8 mouse cellular contexts compared by ENCODE assay signal in the genomic region with DNA sequence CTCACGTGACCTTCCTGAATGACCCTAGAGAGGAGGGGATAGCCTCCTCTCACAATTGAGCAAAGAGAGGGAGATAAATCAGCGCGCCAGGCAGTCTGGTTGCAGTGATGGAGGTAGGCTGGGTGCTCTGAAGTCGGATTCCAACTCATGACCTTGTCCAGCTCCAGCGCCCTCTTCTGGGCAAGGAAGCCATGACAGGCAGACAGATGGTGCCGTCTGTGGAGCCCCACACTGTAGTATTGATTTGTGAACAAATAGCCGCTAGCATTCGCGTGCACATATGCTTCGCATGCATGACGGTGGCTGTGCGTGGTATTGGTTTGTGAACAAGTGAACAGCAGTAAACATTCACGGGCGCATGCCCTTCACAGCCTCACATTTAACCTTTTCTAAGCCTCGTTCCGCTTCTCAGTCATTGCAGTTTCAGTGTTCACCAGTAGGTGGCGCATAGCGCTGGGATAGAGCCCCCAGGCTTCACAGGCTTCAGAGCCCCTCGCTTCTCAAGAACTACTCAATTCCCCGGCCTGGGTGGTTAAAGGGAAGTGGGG. TPM values are rescaled to one million over a fixed set of nuclear protein-coding genes. Genes with fewer than 3 reads are reported as not detected.
DNase-seq lines count a peak whose midpoint lies in the region; ATAC-seq lines count a peak whose summit lies in the region.

No protein-coding gene starts in this region.

- intact Hi-C loops in left cerebral cortex, postnatal 36 days (cut with DNase I): loop anchor here (2.0 to 10.0 kb wide), 4 partner anchors 37 to 1463 kb away; a partner anchor contains a TSS

- peak; percentile 75 for ATAC-seq in intestine, embryonic 16.5 days

- peak overlapping the region; percentile 58 for H3K4me2 ChIP-seq in intestine, embryonic 16.5 days (ENCODE audit: low read depth, low read length)

- no peak overlapping the region for H3K27ac ChIP-seq in intestine, embryonic 16.5 days (ENCODE audit: low read length)
- peak overlapping the region; percentile 71 for H3K27ac ChIP-seq in midbrain, embryonic 10.5 days (replicated peaks)

- H3K27me3 ChIP-seq in intestine, embryonic 16.5 days (replicated peaks; ENCODE audit: control insufficient read depth, insufficient read depth, low read length): no peaks in the 10 kb centered on the region
- H3K27me3 ChIP-seq in midbrain, embryonic 10.5 days (ENCODE audit: low read depth, poor library complexity, severe bottlenecking): peaks cover 8% of the 10 kb centered on the region; the same call in 1 of the 2 replicates

- no peaks in the 10 kb centered on the region for H3K36me3 ChIP-seq in intestine, embryonic 16.5 days (ENCODE audit: control insufficient read depth, insufficient read depth, low read length)
- H3K36me3 ChIP-seq in midbrain, embryonic 10.5 days: no peaks in the 10 kb centered on the region

- peak; percentile 91 for DNase-seq in adrenal gland, postnatal 10 days
- DNase-seq in embryo, embryonic 9.5 days (ENCODE audit: extremely low spot score): peak; percentile 90
- DNase-seq in gastrocnemius, postnatal 4 days (ENCODE audit: low spot score in 2 of 2): peak; percentile 70 to 84
- peak; percentile 85 to 86 for DNase-seq in left cerebral cortex, postnatal 36 days (ENCODE audit: low spot score in 2 of 2)
- peak; percentile 89 for DNase-seq in midbrain, embryonic 10.5 days (ENCODE audit: low spot score)
- peak; percentile 94 for DNase-seq in right cerebral cortex, postnatal 4 days
- DNase-seq in yolk sac, embryonic 10.5 days (ENCODE audit: low spot score): peak; percentile 71

- 4% methylated on average over 20 of the region's 20 CpGs for WGBS in intestine, embryonic 16.5 days
- WGBS in midbrain, embryonic 10.5 days: 3% methylated on average over 20 of the region's 20 CpGs

- H3K9me3 ChIP-seq in intestine, embryonic 16.5 days (ENCODE audit: control insufficient read depth, low read length): no peaks in the 10 kb centered on the region
- no peaks in the 10 kb centered on the region for H3K9me3 ChIP-seq in midbrain, embryonic 10.5 days (replicated peaks)

- H3K9ac ChIP-seq in intestine, embryonic 16.5 days (ENCODE audit: low read depth, low read length): peak overlapping the region; percentile 58

- peak overlapping the region; percentile 46 for H3K4me3 ChIP-seq in intestine, embryonic 16.5 days (ENCODE audit: low read length)
- peak overlapping the region; percentile 52 for H3K4me3 ChIP-seq in midbrain, embryonic 10.5 days

- peaks cover 8% of the 10 kb centered on the region for H3K4me1 ChIP-seq in intestine, embryonic 16.5 days (ENCODE audit: control insufficient read depth, insufficient read depth, low read length)
- peaks cover 8% of the 10 kb centered on the region for H3K4me1 ChIP-seq in midbrain, embryonic 10.5 days

RNA-seq across cellular contexts. Expression of a gene that starts 22.8 kb away (rescaled TPM):
- not detected for total RNA-seq in adrenal gland, postnatal 10 days (2021)
- under 1 TPM in 1 of 2 experiments, not detected in 1; 0.10 TPM for total RNA-seq in gastrocnemius, postnatal 4 days (2021)
- 0.04 and 0.06 TPM in 2 replicates for polyA plus RNA-seq in intestine, embryonic 16.5 days (2015; fragmentation: Nextera tagmentation; extraction: Ambion mirVana)
- 1 to 10 TPM; 2.6 to 3.6 TPM for total RNA-seq in left cerebral cortex, postnatal 36 days (2021)
- polyA plus RNA-seq in midbrain, embryonic 10.5 days (2016; fragmentation: Nextera tagmentation; extraction: Ambion mirVana): not detected in 2 replicates

RNA-seq across cellular contexts. Expression of a gene that starts 33.5 kb away (rescaled TPM):
- total RNA-seq in adrenal gland, postnatal 10 days (2021): 100 to 1,000 TPM in 1 of 2 experiments, 10 to 100 TPM in 1; 89.8 to 143 TPM
- total RNA-seq in gastrocnemius, postnatal 4 days (2021): 10 to 100 TPM; 12.0 to 12.4 TPM
- 589 and 886 TPM in 2 replicates for polyA plus RNA-seq in intestine, embryonic 16.5 days (2015; fragmentation: Nextera tagmentation; extraction: Ambion mirVana)
- total RNA-seq in left cerebral cortex, postnatal 36 days (2021): 10 to 100 TPM; 45.1 to 51.6 TPM
- 18.5 and 18.9 TPM in 2 replicates for polyA plus RNA-seq in midbrain, embryonic 10.5 days (2016; fragmentation: Nextera tagmentation; extraction: Ambion mirVana)

RNA-seq across cellular contexts. Expression of a gene that starts 37.7 kb away (rescaled TPM):
- under 1 TPM; 0.45 to 0.55 TPM for total RNA-seq in adrenal gland, postnatal 10 days (2021)
- under 1 TPM; 0.22 to 0.29 TPM for total RNA-seq in gastrocnemius, postnatal 4 days (2021)
- polyA plus RNA-seq in intestine, embryonic 16.5 days (2015; fragmentation: Nextera tagmentation; extraction: Ambion mirVana): 0.18 TPM in 1 of 2 replicates, not detected in the other
- not detected for total RNA-seq in left cerebral cortex, postnatal 36 days (2021)
- 0.12 TPM in 1 of 2 replicates, not detected in the other for polyA plus RNA-seq in midbrain, embryonic 10.5 days (2016; fragmentation: Nextera tagmentation; extraction: Ambion mirVana)
